Mouse (Mus musculus) 3134 (cell line): ENCODE data around the gene Rnf207.

Experiments
- DNase-seq: peaks from one replicate; pipeline ENCODE4 v3.0.0-alpha.2; 2011; ENCODE audit warnings: low spot score; ENCODE audit not compliant: insufficient read length; ENCODE audit errors: extremely low read depth

Rnf207 gene

DNA sequence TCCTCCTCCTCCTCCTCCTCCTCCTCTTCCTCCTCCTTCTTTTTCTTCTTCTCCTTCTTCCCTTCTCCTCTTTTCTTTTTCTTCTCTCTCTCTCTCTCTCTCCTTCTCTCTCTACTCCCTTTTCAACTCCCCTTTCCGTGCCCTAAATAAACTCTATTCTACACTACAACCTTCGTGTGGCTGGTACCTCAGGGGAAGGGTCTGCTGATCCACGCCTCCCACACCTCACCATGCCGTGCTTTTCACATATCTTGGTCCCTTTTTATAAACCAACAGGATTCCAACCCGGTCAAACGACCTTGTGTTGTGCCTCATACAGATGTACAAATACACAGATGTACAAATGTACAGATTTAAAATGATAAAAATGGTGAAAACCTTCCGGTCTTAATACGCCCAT, 22.4 kb downstream of the Rnf207 start:
- no peak for DNase-seq

- DNase-seq, result no peak
Observed at GRCm38 (mm10) chr4:152295916-152296315, 22.9 kb downstream of the Rnf207 start.

DNA sequence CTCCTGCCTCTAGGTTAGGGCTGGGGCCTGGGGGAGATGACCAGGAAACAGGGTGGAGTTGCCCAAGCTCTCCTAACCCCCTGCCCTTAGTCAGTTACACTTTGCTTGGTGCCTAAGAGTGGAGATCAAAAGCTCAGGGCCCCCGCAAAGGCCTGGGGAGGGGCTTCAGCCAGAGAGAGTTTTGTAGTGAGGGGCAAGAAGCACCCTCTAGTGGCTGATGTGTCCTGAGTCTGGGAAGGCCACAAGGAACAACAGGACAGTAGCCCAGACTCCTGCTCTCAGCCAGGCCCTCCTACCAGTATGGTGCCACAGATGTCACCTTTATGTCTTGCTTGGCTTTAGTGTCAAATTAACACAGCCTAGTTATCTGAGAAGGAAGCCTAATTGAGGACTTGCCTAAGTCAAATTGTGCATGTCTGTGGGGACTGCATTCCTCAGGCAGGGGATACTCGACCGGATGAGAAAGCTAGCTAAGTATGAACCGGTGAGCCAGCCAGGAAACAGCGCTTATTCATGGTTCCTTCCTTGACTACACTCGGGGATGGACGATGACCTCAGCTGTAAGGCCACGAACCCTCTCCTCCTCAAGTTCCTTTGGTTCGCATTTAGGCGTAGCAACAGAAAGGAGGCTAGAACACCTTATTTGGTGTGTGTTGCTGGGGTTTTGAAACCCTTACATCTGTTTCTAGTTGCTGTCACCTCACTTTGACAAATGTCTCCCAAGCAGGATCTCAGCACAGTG, 24.4 kb downstream of the Rnf207 start:
- DNase-seq, result no peak

DNA sequence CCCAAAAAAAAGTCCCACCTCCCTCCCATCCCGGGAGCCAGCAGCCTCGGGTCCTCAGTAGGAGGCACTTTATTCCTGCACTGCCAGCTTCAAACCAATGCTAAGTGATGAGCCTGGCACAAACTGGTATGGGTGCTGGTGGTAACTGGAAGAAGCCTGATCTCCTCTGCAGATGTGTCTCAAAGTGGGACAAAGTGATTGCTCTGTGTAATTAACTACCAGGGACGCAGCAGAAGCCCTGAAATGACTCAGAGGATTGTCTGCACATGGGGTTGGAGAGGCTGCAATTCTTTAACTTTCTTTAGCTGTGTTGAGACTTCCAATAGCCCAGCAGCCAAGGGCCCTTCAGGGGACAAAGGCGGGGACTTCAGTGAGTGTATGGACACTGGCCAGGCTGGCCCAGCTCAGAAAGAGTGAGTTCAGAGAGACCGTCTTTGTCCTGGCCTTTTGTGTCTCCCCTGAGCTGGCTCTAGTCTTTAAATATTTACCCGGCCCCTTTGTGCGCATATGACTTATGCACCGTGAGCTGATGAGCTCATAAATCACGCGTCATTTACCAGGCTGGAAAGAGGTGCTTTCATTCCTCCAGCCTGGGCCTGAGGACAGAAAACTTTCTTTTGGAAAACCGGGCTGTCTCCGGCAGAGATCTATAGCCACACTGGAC, 26.6 kb downstream of the Rnf207 start:
- no peak for DNase-seq

DNA sequence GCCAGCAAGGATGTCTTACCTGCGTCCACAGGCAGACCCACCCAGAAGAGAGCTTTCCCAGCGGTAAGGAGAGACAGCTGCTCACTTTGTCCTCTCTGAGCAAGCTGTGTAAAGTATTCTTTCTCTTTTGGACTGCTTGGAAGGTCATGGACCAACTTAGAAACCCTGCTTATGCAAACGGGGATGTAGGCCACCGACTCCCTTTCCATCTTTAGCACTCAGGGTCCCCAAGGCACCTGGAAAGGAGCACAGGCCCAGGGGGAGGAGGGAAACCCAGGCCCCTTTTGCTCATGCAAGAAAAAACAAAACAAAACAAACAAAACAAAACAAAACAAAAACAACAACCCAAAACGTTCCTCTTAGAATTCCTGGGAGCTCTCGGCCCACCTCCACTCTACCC, 27.2 kb downstream of the Rnf207 start, which contains the start of gene Hes3:
Gene Hes3, minus strand, starts transcription at position 101 of the 400 bp plus-strand sequence.
- no peak for DNase-seq

DNA sequence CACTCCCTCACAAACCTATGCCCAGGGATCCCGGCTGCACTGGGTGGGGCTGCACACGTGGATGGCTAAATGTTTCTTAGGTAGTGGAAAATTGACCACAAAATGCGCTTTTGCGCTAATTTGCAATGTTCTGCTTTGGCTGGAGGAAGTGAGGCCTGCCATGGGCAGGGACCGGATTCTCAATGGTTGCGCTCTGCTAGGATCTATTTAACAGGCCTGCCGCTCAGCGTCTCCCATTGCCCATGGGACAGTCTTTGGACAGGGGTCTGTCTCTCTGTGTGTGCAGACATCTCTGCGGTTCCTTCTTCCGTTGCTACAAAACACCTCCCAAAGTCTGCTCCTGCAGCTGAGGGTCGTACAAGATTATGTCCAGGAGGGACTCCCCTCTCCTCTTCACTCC, 27.8 kb downstream of the Rnf207 start:
- no peak for DNase-seq

DNA sequence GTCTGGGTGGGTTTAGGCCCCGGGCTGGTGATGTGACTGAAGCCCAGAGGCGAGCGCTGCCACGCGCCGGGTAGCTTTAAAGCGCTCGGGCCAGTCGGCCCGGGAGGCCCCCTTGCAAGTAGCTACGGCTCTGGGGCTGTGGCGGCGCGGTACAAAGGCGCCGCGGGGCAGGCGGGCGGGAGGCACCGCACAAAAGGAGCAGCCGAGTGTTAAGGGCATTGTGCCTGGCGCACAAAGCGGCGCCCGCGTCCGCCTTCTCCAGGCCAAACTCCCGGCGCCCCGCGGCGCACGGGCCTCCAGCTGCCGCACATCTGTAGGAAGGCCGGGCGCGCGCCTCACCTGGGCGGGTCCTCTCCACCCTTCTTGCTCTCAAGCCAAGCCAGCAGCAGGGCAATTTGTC, 28.4 kb downstream of the Rnf207 start:
- no peak for DNase-seq

- no peak for DNase-seq
Observed at GRCm38 (mm10) chr4:152288398-152288945, 30.3 kb downstream of the Rnf207 start.

GRCm38 (mm10) chr4:152287317-152288120, 31.3 kb downstream of the Rnf207 start:
- no peak for DNase-seq

GRCm38 (mm10) chr4:152286887-152287286, 31.9 kb downstream of the Rnf207 start:
- no peak for DNase-seq

- no peak for DNase-seq
Observed at GRCm38 (mm10) chr4:152286183-152286582, 32.6 kb downstream of the Rnf207 start.

DNA sequence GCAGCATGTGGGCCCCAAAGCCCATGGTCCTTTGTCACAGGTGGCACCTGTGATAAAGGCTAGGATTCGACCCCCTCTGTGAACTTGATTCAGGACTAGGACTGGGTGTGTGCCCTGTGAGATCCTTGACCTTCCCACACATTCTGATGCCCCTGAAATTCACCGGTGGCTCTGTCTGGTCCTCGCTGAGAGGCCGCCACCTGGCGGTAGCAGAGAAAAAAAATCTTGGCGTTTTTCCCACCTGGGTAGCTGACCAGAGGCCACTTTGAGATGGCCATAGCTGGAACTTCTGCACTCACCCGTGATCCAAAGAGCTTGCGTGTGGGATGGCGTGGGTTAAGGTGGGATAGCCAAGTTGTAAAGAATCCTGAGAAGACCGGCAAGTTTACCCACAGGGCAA, 33.3 kb downstream of the Rnf207 start:
- no peak for DNase-seq

DNA sequence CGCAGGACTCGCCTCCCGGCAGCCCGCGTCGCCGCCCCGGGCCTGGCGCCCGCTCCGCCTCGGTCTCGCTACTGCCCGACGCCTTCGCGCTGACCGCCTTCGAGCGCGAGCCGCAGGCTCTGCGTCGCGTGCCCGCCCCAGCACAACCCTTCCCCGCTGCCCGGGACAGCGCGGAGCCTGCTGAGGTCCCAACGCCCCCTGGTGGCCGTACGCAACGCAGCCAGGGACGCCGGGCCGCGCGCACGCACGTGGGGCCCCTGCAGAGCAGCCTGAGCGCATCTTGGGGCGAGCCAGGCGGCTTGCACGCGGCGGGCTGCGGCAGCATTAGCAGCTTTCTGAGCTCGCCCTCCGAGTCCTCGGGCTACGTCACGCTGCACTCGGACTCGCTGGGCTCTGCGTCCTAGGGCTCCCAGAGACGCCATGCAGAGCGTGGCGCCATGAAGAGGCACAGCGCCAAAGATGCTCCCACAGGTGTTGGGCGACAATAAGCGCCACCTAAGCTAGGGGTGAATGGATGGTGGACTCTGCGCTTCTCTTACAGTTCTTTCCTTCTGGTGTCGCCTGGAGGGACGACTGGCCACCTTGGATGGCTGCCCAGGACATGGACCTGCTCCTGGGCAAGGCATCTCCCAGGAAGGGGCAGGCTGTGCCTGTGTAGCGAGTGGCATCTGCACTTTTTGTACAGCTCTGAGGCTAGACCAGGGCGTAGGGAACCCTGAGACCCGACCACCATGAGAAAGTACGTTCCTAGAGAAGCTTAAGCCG, 35.4 kb downstream of the Rnf207 start:
- DNase-seq, result no peak

- no peak for DNase-seq
Observed at GRCm38 (mm10) chr4:152282721-152283120, 36.1 kb downstream of the Rnf207 start.

DNA sequence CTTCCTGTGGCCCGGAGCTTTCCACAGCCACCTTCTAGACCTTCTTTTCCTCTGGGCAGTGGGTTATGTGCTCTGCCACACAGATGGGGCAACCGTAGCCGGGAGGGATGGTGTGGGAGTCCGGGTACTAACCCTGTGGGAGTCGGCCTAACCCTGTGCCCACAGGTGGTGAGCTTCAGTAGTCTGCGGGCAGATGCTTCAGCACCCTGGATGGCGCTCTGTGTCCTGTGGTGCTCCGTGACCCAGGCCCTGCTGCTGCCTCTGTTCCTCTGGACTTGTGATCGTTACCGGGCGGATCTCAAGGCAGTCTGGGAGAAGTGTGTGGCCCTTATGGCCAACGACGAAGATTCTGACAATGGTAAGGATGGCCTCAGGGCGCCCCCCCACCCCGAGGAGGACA, 37.2 kb downstream of the Rnf207 start:
- no peak for DNase-seq

GRCm38 (mm10) chr4:152278986-152279385, 39.8 kb downstream of the Rnf207 start:
- no peak for DNase-seq

GRCm38 (mm10) chr4:152277916-152278315, 40.9 kb downstream of the Rnf207 start:
- no peak for DNase-seq

DNA sequence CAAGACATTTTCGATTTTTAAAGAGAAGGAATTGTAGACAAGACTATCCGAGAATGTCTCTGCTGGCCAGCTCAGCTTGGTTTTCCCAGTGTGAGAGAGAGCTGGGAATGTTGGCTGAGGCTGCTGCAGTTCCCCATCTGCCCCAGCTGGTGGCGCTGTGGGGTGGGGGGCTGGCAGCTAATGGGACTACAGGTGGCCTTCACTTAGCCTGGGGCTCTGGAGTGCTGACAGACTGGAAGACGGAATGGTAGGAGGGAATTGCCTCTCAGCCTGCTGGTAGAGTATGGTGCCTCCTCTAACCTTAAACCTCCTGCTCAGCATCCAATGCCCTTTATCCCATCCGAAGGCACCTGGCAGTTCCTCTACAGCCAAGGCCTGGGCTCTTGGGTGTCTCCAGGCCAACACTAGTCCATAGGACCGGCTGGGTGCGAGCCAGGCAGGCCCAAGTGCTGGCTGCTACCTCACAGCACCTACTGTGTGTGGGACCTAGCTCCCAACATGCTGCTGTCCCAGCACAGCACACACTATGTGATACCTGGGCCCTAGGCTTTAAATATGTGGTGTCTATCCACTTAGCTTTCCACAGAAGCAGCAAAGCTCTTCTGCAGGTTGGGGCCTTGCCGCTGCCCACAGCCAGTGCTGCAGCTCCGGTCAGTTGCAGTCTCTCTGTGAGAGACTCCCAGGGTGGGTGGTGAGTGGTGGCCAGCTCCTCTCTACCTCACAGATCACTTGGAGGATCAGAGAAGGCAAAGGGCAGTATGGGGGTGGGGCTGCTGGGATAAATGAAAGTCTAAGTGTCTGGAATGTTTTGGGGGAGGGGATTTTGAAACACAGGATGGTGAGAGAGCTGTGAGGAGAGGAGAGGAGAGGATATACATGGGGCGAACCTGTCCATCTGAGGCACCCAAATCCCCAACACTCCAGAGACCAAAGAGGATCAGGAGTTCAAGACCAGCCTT, 42.1 kb downstream of the Rnf207 start:
- DNase-seq, result no peak

- peak; percentile 62 for DNase-seq
Observed at GRCm38 (mm10) chr4:152274681-152275131, 44.1 kb downstream of the Rnf207 start.
